Mouse (Mus musculus) lung, postnatal 0 days (tissue): Measurements from ENCODE around the gene Rnaset2a. TPM values are rescaled to one million over a fixed set of nuclear protein-coding genes. Genes with fewer than 3 reads are reported as not detected.
"Not testable (repeated sequence)": the region's sequence is repeated elsewhere in the genome, so short reads cannot be mapped to it uniquely, and the experiment has no call there.

Experiments
- ATAC-seq: fragments of 200-750 bp; cut with Nextera tagmentation; 2 replicates; pipeline ENCODE4 v1.8.0; 2017; ENCODE audit warnings: moderate library complexity
- DNase-seq: peaks from one replicate; pipeline ENCODE4 v3.0.0-alpha.2; 2016; ENCODE audit warnings: low spot score
- H3K27ac ChIP-seq: fragments of 300-500 bp; sonication (generic); 2 replicates; pipeline ENCODE4 v1.5.1; 2014; ENCODE audit warnings: antibody characterized with exemption, mild to moderate bottlenecking, low read length, mixed read lengths
- H3K27me3 ChIP-seq: fragments of 300-500 bp; sonication (generic); replicated peaks from 2 replicates; pipeline ENCODE4 v1.6.1; 2014; ENCODE audit warnings: low read length, mixed read lengths; ENCODE audit not compliant: insufficient read depth
- H3K36me3 ChIP-seq: fragments of 300-500 bp; sonication (generic); 2 replicates; pipeline ENCODE4 v1.6.1; 2014; ENCODE audit warnings: low read length, mixed read lengths; ENCODE audit not compliant: insufficient read depth
- H3K4me1 ChIP-seq: fragments of 300-500 bp; sonication (generic); 2 replicates; pipeline ENCODE4 v1.6.1; 2014; ENCODE audit warnings: antibody characterized with exemption, low read depth, low read length, mixed read lengths; ENCODE audit not compliant: insufficient read depth
- H3K4me2 ChIP-seq: fragments of 300-500 bp; sonication (generic); replicated peaks from 2 replicates; pipeline ENCODE4 v1.6.1; 2014; ENCODE audit warnings: low read depth, mild to moderate bottlenecking, low read length, moderate library complexity, mixed read lengths
- H3K4me3 ChIP-seq: fragments of 300-500 bp; sonication (generic); 2 replicates; pipeline ENCODE4 v1.5.1; 2014; ENCODE audit warnings: low read depth, low read length
- H3K9ac ChIP-seq: fragments of 300-500 bp; sonication (generic); replicated peaks from 2 replicates; pipeline ENCODE4 v1.6.1; 2014; ENCODE audit warnings: low read depth, mild to moderate bottlenecking
- H3K9me3 ChIP-seq: fragments of 300-500 bp; sonication (generic); 2 replicates; pipeline ENCODE4 v1.6.1; 2016; ENCODE audit warnings: low read length, mixed read lengths
- WGBS: fragments of 180-500 bp; shearing (Covaris S2); extraction: QIAGEN DNeasy Blood & Tissue Kit; methylation state at CpG from one replicate; pipeline ENCODE4 v1.1.7; 2014; 5-methylcytosine and 5-hydroxymethylcytosine counted together
- polyA plus RNA-seq: library from polyadenylated mRNA; unstranded; fragments of >200 nt; fragmentation: Nextera tagmentation; extraction: Ambion mirVana; gene quantifications from 2 replicates; pipeline ENCODE4 v1.2.1, GENCODE M21; 2015

Rnaset2a gene
- polyA plus RNA-seq, 1 experiment from 2014 or later, result 79.7 TPM

DNA sequence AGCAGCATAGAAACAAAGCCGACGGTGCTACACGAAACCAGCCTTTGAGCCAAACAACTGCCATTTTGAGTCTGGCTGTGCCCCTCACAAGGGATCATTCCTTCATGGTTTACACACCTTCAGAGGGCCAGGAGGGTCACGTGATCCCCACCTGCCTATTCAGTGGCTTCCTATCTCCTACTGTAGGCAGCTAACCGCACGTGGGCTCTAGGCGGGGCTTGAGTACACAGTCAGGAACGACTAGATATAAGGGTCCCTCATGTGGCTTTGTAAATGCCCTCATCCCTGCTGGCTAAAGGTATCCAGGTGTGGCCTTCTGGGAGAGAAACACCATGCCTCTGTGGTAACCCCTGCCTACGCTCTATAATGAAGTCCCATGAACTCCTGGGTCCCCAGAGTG lies 18.3 kb downstream of the Rnaset2a start:
- not testable (repeated sequence) for H3K4me1 ChIP-seq, H3K36me3 ChIP-seq, H3K9ac ChIP-seq, H3K27ac ChIP-seq, H3K4me2 ChIP-seq, ATAC-seq, DNase-seq, H3K9me3 ChIP-seq, H3K4me3 ChIP-seq, H3K27me3 ChIP-seq
- WGBS, result 84% methylated on average over 9 of the region's 9 CpGs

DNA sequence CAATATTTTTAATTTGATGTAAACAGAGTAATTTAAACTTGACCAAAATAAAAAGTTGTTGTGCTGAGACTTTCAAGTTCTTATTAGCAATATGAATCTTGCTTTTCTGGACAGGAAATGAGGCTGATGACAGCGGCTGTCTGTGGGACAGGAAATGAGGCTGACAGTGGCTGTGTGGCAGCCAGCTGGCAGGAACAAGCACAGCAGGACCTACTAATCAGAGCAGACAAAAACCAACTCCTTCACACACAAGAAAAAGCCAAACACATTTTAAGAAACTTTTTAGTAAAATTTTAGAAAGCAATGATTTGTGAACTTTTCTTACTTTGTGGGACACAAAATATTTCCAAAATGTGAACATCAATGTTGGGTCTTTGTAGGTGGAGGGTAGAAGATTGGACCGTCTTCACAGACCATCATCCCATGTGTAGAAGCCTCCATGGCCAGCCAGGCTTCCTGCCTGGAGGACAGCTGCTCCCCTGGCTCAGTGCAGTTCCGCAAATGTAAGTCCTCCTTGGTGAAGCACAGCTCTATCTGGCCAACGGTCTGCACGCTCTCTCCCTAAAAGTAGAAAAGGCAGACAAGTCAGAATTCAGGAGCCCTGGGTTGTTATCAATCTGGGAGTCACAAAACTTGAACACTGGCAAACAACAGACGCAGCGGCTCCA lies 19.4 kb downstream of the Rnaset2a start:
- not testable (repeated sequence) for H3K9me3 ChIP-seq, H3K27me3 ChIP-seq, DNase-seq, H3K4me1 ChIP-seq, H3K36me3 ChIP-seq, H3K4me3 ChIP-seq, H3K4me2 ChIP-seq, H3K9ac ChIP-seq, H3K27ac ChIP-seq
- peak; percentile 60 for ATAC-seq
- no CpG with 5 or more reads among the region's 7 CpGs for WGBS

DNA sequence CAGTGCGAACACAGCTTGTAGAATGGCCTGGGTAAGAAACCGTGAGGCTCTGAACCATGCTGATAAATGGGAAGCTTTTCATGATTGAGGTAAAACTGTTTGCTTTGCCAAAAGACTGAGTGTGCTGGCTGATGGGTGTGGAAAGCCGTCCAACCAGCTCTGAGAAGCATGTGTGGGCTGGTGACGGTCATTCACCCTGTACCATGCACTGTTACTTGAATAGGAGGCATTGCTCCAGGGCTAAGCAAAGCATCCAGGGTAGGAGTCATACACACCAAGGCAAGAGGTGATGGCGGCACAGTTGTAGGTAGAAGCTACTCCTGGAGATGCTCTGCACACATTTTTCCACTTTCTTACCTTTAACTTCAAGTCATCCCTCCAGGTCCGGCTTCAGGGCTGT lies 23.3 kb downstream of the Rnaset2a start:
- H3K9ac ChIP-seq, H3K4me3 ChIP-seq, H3K27me3 ChIP-seq, DNase-seq, H3K36me3 ChIP-seq, H3K4me2 ChIP-seq, H3K4me1 ChIP-seq, H3K9me3 ChIP-seq, H3K27ac ChIP-seq: not testable (repeated sequence)
- 0 out of 2 replicates have a peak, but pooled peaks have one; percentile 25 for ATAC-seq
- 69% methylated on average over 2 of the region's 6 CpGs for WGBS

DNA sequence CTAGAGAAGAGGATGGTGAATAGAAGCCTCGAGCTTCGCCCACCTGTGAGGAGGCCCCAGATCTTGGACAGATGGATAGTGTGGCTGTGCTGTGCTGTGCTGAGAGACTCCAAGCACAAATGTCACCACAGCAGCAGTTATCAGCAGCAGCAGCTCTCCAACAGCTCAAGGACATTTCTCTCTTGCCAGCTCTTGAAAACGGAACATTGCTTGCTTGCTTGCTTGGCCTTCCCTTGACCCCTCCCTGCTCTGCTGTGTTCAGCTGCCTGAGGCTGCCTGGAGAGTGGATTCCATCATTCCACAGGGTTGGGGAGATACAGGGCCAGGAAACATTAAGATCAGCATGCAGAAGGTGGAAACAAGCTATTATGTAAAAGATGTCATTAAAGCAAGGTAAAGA lies 24.9 kb downstream of the Rnaset2a start:
- H3K4me3 ChIP-seq, H3K27me3 ChIP-seq, H3K9me3 ChIP-seq, H3K36me3 ChIP-seq, H3K9ac ChIP-seq, H3K4me2 ChIP-seq, DNase-seq, H3K27ac ChIP-seq, H3K4me1 ChIP-seq: not testable (repeated sequence)
- WGBS, result no CpG with 5 or more reads among the region's 3 CpGs
- peak; percentile 90 for ATAC-seq

DNA sequence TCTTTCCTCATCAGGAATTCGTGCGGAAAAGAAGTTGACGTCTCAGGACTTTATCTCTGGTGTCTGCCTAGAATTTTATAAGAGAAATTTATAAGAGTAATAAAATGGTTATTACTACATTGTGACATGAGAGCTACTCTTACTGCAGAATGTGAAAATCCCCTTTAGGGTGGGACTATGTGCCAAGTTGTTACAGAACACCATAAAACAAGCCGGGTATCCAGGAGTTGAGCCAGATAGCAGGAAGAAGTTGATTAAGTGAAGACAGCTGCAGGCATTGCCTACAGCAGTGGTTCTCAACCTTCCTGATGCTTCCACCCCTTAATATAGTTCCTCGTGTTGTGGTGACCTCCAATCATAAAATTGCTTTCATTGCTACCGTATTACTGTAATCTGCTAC lies 31.0 kb downstream of the Rnaset2a start:
- not testable (repeated sequence) for H3K9me3 ChIP-seq, DNase-seq, ATAC-seq

DNA sequence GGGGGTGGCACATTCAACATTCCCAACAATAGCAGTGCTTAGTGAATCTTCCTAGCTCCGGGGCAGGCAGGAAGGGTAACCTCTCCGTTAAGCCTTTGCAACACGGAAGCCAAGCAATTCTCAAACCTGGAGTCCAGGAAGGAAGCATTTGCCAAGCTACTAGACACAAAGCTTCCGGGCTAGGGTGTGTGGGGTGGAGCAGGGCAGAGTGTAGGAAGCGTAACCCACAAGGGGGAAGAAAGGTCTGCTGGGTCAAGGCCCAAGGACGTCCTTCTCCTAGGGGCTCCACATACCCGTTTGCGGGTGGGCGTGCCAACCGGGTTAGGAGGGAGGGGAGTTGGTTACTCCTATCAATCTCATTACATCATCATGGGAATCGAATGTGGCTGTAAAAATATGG lies 31.5 kb downstream of the Rnaset2a start:
- 49% methylated on average over 6 of the region's 11 CpGs for WGBS
- H3K4me1 ChIP-seq, H3K9ac ChIP-seq, H3K4me2 ChIP-seq, H3K36me3 ChIP-seq, H3K9me3 ChIP-seq, H3K27me3 ChIP-seq, H3K4me3 ChIP-seq, H3K27ac ChIP-seq: not testable (repeated sequence)
- peak; percentile 34 for DNase-seq
- peak; percentile 61 for ATAC-seq

More for the DNA sequence above, 31.0 kb downstream of the Rnaset2a start:
- not testable (repeated sequence) for H3K27me3 ChIP-seq, H3K36me3 ChIP-seq, H3K4me3 ChIP-seq, H3K27ac ChIP-seq, H3K9ac ChIP-seq, H3K4me1 ChIP-seq, H3K4me2 ChIP-seq
- WGBS, result no CpG with 5 or more reads among the region's 6 CpGs

DNA sequence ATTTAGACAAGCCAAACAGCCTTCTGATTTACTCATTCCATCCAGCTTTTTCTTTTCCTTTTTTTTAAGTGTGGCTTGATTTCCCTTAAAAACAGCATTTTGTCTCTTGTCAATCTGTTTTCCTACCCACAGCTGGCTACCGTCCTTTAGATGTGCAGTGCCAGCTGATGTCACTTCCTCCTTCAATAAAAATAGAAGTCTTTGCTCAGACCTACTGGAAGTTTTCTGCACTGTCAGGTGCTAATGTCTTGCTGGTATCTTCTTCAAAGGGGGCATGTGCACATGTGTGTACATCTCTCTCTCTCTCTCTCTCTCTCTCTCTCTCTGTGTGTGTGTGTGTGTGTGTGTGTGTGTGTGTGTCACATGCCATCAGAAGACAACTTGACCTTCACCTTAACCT lies 35.7 kb downstream of the Rnaset2a start:
- H3K36me3 ChIP-seq, H3K27me3 ChIP-seq, H3K9ac ChIP-seq, H3K4me2 ChIP-seq, H3K4me3 ChIP-seq, H3K4me1 ChIP-seq, ATAC-seq, H3K9me3 ChIP-seq, H3K27ac ChIP-seq: not testable (repeated sequence)
- WGBS, result no CpG with 5 or more reads among the region's 1 CpGs
- DNase-seq, result peak; percentile 1

DNA sequence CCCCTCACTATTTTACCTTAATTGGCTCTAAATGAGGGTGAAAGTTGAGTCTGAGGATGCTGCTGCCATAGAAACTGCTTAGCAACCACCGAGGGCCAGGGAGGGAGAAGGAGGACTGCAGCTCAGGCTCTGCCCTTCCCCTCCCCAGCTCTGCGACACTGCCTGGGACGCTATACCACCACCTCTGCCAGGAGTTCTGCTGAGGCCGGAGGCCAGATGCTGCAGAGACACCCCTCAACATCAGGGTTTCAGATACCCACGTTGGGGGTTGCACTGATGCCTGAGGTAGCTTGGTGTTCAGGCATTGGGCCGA lies 46.6 kb downstream of the Rnaset2a start:
- not testable (repeated sequence) for H3K4me1 ChIP-seq, ATAC-seq, H3K4me2 ChIP-seq, H3K9me3 ChIP-seq, H3K36me3 ChIP-seq, DNase-seq, H3K9ac ChIP-seq, H3K27ac ChIP-seq, H3K27me3 ChIP-seq, H3K4me3 ChIP-seq
- 49% methylated on average over 3 of the region's 6 CpGs for WGBS

DNA sequence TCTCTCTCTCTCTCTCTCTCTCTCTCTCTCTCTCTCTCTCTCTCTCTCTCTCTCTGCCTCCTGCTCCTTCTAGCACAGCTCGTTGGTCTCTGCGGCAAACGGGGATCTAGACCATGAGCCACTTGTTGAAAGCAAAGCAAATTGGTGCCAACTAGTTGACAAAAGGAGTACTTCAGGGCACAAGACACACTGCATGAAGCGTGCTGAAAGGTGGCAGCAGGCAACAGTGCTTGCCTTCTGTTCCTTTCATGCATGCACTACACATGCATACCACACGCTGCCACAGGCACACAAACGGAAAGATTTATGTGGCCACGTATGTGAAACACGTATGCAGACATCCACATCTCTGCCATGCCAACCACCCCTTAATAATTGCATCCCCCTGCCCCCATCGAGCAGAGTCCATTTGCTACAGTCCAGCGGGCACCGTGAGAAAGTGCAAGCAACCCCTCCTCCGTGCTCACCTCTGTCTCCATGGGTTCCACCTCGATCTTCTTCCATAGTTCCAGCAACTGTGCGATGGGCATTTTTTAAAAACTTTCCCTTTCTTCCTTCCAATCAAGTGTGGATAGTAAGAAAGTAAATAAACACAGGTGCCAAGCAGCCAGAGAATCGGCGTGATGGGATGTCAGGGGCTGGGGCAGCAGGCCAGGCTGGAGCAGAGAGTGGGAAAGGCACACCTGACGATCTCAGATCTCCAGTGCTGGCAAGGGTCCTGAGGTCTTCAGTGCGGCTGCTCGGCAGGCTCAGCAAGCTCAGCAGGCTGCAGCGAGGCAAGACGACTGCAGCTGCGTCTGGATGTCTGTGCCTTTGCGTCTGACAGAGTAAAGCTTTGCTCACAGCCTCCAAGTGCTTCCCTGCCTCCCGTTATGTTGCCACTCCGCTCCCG lies 47.2 kb downstream of the Rnaset2a start:
- not testable (repeated sequence) for ATAC-seq

More for the DNA sequence above, 47.2 kb downstream of the Rnaset2a start:
- H3K27me3 ChIP-seq, H3K4me2 ChIP-seq, H3K9ac ChIP-seq, H3K4me1 ChIP-seq, H3K4me3 ChIP-seq, H3K9me3 ChIP-seq, H3K27ac ChIP-seq, H3K36me3 ChIP-seq, DNase-seq: not testable (repeated sequence)
- WGBS, result 30% methylated on average over 7 of the region's 26 CpGs
